Mouse (Mus musculus): ENCODE measurements around the gene Ccdc151. TPM values are rescaled to one million over a fixed set of nuclear protein-coding genes. Genes with fewer than 3 reads are reported as not detected.

Ccdc151 gene
- polyA plus RNA-seq, 1 experiment from 2014 or later, result 7.5 TPM

DNA sequence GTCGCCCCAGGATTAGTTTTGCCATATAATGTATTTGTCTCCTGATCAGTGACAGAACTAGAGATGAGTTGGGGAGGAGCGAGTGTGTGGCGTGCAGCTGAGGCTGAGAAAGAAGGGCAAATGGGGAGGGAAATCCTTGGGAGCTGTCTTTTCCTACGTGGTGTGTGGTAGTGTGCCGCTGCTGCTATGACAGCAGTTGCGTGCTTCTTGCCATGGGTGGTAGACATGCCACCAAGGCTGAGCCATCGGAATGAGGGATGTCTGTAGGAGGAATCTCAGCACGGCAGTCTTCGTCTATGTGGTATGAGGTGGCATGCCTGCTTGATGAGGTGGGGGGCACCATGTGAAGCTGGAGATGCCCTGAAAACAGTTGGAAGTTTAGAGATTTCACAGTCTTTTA, 28.0 kb upstream of the Ccdc151 start:
- CTCF ChIA-PET, result no interaction called here
- ATAC-seq (no peak), DNase-seq (ENCODE audit: low read depth, low spot score) (no peak)
- in situ Hi-C loops (cut with MboI; ENCODE audit: low pct_unique_long_range_greater_than_20kb), result no loop called here
- POLR2A ChIA-PET, result no interaction called here
- peaks cover 11% of the 10 kb centered on the region for H3K27me3 ChIP-seq
- TF ChIP-seq CTCF (IDR thresholded peaks at IDR 0.05), result no peak

DNA sequence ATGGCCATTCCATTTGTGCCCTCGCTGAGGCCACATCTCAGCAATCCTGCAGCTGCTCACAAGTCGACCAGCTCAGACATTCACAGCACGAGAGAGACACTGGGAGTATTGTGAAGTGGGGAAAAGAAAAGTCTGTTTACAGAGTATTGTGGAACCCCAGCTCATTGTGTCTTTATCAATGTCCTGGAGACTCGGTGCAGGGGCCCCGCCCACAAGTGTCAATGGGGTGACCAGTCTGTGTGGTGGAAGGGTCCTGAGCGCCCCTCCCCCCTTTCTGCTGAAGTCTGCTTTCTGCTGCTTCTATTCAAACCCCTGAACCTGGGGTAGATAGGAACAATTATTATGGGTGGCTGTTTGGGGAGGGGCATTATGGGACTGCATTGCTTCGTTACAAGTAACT, 26.0 kb upstream of the Ccdc151 start:
- in situ Hi-C loops (cut with MboI; ENCODE audit: low pct_unique_long_range_greater_than_20kb), result no loop called here
- H3K27me3 ChIP-seq, result peaks cover 18% of the 10 kb centered on the region
- ChIA-PET CTCF (no interaction called here), POLR2A (no interaction called here)
- DNase-seq (ENCODE audit: low read depth, low spot score), result no peak
- no peak for ATAC-seq
- TF ChIP-seq CTCF (IDR thresholded peaks at IDR 0.05), result no peak

DNA sequence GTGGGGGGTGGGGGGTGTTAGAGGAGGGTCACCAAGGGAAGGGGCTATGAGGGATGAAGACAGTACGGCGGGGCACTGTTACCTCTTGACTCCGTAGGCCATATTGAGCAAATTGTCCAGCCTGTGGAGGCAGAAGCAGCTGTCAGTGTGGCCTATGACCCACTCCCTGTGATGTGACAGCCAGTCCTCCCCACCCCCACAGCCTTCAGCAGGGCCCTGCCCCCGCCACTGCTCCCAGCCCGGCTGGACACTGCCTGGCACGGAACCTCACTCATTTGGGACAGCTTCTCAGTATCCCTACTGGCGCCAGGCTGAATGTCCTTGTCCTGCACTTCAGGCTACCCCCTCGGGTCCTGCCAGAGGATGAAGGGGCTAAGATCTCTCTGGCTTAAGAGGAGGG, 22.2 kb upstream of the Ccdc151 start:
- ChIA-PET CTCF (no interaction called here), POLR2A (no interaction called here)
- peaks cover 19% of the 10 kb centered on the region for H3K27me3 ChIP-seq
- TF ChIP-seq CTCF (IDR thresholded peaks at IDR 0.05), result no peak
- in situ Hi-C loops (cut with MboI; ENCODE audit: low pct_unique_long_range_greater_than_20kb), result no loop called here
- ATAC-seq (no peak), DNase-seq (ENCODE audit: low read depth, low spot score) (no peak)

DNA sequence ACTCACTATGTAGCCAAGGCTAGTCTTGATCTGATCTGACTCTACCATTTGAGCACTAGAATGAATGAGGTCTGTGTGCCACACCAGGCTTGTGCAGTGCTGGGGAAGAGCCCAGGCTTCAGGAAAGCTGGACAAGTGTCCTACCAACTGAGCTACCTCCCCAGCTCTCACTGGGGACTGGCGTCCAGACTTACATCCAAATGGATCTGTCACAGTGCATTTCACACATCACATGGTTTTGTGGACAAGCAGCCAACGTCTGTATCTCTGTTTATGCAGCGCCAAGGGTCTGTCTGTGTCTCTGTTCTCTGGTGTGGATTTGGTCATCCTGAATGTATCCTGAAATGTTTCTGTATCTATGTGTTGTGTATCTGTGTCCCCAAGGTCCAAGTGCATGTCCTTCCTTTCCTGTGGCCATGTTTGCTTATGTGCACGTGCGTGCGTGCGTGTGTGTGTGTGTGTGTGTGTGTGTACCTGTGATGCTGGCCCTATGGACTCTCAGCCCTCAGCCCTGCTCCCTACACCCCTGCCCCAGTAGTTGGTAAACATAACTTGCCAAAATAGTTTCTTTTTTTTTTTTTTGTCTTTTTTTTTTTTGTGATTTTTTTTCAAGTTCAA, 14.9 kb upstream of the Ccdc151 start:
- CTCF ChIA-PET, result no interaction called here

DNA sequence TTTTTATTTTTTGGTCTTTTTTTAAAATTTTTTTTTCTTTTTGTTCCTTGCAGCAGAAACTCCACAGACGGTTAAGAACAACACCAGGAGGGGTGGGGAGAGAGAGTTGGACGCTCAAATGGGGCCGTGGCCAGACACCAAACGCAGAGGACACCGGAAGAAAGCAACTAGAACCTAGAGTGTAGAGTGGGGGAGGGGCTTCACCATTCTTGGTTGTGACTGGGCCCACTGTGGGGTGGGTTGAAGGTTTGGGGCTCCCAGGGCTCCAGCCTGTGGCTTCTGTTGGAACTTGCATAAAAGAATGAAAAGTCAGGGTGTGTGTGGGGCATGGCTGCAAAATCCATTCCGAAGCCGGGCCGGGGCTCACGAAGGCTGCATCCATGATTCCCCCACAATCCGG, 13.8 kb upstream of the Ccdc151 start:
- POLR2A ChIA-PET, result no interaction called here
- no peaks in the 10 kb centered on the region for H3K27me3 ChIP-seq
- in situ Hi-C loops (cut with MboI; ENCODE audit: low pct_unique_long_range_greater_than_20kb), result no loop called here
- CTCF ChIA-PET, result no interaction called here
- ATAC-seq, result no peak
- TF ChIP-seq CTCF (IDR thresholded peaks at IDR 0.05), result no peak
- DNase-seq (ENCODE audit: low read depth, low spot score), result no peak

More for the DNA sequence above, 14.9 kb upstream of the Ccdc151 start:
- TF ChIP-seq CTCF (IDR thresholded peaks at IDR 0.05), result no peak
- in situ Hi-C loops (cut with MboI; ENCODE audit: low pct_unique_long_range_greater_than_20kb), result no loop called here
- DNase-seq (ENCODE audit: low read depth, low spot score) (no peak), ATAC-seq (no peak)
- no peaks in the 10 kb centered on the region for H3K27me3 ChIP-seq
- POLR2A ChIA-PET, result no interaction called here

DNA sequence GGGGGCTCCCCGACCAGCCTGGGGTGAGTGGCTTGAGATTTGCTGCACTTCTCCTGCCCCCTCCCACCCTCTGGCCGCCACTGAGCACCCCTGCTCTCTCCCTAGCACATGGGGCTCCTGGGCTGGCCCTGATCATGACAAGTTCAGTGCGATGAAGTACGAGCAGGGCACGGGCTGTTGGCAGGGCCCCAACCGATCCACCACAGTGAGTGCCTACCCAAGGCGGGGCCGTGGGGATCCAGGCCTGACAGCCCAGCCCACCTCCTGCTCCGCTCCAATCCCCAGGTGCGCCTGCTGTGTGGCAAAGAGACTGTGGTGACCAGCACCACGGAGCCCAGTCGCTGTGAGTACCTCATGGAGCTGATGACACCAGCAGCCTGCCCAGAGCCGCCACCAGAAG, 10.3 kb upstream of the Ccdc151 start:
- no peaks in the 10 kb centered on the region for H3K27me3 ChIP-seq
- TF ChIP-seq CTCF (IDR thresholded peaks at IDR 0.05), result no peak
- ChIA-PET POLR2A (no interaction called here), CTCF (interaction anchor here (0.7 kb wide), 1 partner anchor 83 kb away, joined by 3 read pairs; no protein-coding TSS in a partner anchor)
- no peak for ATAC-seq
- in situ Hi-C loops (cut with MboI; ENCODE audit: low pct_unique_long_range_greater_than_20kb), result no loop called here
- DNase-seq (ENCODE audit: low read depth, low spot score), result no peak

DNA sequence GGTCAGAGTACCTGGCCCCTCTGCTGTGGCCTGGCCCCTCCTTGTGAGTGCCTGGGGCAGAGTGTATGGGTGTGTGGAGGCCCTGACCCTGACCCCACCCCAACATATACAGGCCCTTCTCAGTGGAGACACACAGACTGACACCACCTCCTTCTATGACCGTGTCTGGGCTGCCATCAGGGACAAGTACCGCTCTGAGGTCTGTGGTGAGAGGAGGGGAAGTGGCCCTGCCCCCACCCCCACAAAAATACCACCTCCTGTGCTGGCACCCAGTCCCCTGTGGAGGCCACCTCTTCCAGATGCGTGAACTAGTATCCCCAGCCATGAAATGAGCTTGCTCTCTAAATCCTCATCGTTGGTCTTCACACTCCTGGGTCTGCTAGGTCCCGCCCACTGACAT, 8.6 kb upstream of the Ccdc151 start:
- no peaks in the 10 kb centered on the region for H3K27me3 ChIP-seq
- ChIA-PET POLR2A (no interaction called here), CTCF (no interaction called here)
- DNase-seq (ENCODE audit: low read depth, low spot score) (no peak), ATAC-seq (no peak)
- in situ Hi-C loops (cut with MboI; ENCODE audit: low pct_unique_long_range_greater_than_20kb), result no loop called here
- no peak for TF ChIP-seq CTCF (IDR thresholded peaks at IDR 0.05)

DNA sequence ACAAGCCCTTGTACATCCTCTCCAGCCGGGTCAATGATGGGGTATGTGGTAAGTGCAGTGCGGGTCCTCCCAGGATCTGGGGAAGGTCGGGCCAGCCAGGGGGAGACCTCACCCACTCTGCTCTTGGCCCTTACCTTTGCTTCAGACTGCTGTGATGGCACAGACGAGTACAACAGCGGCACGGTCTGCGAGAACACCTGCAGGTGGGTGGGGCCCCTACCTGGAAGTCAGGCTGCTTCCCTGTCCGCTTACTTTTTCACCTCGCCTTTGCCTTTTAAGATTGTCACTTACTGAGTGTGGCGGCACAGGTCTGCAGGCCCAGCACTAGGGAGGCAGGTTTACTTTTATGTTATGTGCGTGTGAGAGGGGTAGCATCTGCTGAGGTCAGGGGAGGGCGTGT, 2.1 kb upstream of the Ccdc151 start:
- TF ChIP-seq CTCF (IDR thresholded peaks at IDR 0.05), result no peak
- CTCF ChIA-PET, result no interaction called here
- no peaks in the 10 kb centered on the region for H3K27me3 ChIP-seq
- no peak for DNase-seq (ENCODE audit: low read depth, low spot score)
- in situ Hi-C loops (cut with MboI; ENCODE audit: low pct_unique_long_range_greater_than_20kb), result no loop called here
- POLR2A ChIA-PET, result interaction anchor here (0.6 kb wide), 1 partner anchor 16 kb away, joined by 6 read pairs; no protein-coding TSS in a partner anchor
- no peak for ATAC-seq

DNA sequence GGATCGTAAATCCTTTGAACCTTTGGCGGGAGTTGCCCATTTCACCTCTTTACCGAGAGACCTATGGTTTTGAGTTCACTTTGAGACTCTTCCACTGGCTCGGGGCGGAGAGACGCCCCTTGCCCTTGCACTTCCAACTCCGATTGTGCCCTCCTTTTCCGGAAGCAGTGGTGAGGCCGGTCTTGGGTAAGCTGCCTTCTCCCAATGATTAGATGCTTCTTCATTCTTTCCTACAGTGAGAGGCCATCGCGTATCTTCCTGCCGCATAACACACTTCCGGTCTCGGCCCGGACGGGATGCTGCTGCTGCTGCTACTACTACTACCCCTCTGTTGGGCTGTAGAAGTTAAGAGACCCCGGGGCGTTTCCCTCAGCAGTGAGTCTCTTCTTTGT, 725 bp upstream of the Ccdc151 start:
- no peak for ATAC-seq
- TF ChIP-seq CTCF (IDR thresholded peaks at IDR 0.05), result no peak
- DNase-seq (ENCODE audit: low read depth, low spot score), result no peak
- ChIA-PET CTCF (interaction anchor here (1.2 kb wide), 1 partner anchor 140 kb away, joined by 3 read pairs; no protein-coding TSS in a partner anchor), POLR2A (interaction anchor here (0.7 to 1.5 kb wide), 3 partner anchors 14 to 51 kb away, joined by 3 to 4 read pairs (median 3); partner anchors contain the start of gene Rgl3)
- in situ Hi-C loops (cut with MboI; ENCODE audit: low pct_unique_long_range_greater_than_20kb), result no loop called here
- H3K27me3 ChIP-seq, result no peaks in the 10 kb centered on the region

DNA sequence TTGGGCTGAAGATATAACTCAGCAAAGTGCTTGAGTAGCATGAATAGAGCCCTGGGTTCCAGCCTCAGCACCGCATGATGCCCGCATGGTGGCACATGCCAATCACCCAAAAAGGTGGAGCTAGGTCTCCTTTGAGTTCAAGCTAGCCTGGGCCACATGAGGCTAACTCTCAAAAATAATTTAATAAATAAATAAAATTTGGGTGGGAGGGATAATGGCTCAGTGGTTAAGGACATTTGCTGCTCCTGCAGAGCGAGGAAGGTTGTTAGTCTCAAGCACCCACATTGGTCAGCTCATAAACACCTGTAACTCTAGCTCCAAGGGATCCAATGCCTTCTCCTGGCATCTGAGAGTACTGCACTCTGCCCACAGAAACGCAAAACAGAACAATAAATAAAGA, 801 bp downstream of the Ccdc151 start:
- in situ Hi-C loops (cut with MboI; ENCODE audit: low pct_unique_long_range_greater_than_20kb), result no loop called here
- H3K27me3 ChIP-seq, result no peaks in the 10 kb centered on the region
- ChIA-PET POLR2A (no interaction called here), CTCF (interaction anchor here (1.3 kb wide), 1 partner anchor 46 kb away, joined by 4 read pairs; the partner anchor contains the start of gene Swsap1)
- DNase-seq (ENCODE audit: low read depth, low spot score) (no peak), ATAC-seq (no peak)
- no peak for TF ChIP-seq CTCF (IDR thresholded peaks at IDR 0.05)

DNA sequence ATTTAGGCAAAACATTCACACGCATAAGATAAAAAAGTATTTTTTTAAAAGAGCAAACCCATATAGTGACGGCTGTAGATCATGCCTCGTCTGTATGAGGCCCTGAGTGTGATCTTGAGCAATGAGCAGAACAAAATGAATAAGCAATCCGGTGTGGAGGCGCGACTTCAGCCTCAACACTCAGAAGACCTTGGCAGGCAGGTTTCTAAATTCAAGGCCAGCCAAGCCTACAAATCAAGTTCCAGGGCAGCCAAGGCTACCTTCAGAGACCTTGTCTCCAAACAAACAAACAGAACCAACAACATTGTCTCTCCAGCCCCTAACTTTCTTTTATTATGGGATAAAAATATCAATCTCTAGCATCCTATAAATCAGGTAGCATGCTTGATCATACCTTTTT, 2.1 kb downstream of the Ccdc151 start:
- TF ChIP-seq CTCF (IDR thresholded peaks at IDR 0.05), result no peak
- CTCF ChIA-PET, result interaction anchor here (1.2 kb wide), 1 partner anchor 138 kb away, joined by 3 read pairs; no protein-coding TSS in a partner anchor
- POLR2A ChIA-PET, result no interaction called here
- no peak for DNase-seq (ENCODE audit: low read depth, low spot score)
- in situ Hi-C loops (cut with MboI; ENCODE audit: low pct_unique_long_range_greater_than_20kb), result no loop called here
- no peak for ATAC-seq
- H3K27me3 ChIP-seq, result no peaks in the 10 kb centered on the region
